Mouse (Mus musculus): Measurements from ENCODE around the gene Ist1. TPM values are rescaled to one million over a fixed set of nuclear protein-coding genes. Genes with fewer than 3 reads are reported as not detected.
A peak's percentile ranks its signal among the peaks of the same experiment; 100 is the strongest.

Ist1 gene
- polyA plus RNA-seq, 1 experiment, result 44.1 TPM

- Histone ChIP-seq H3K4me3 (no peak overlapping the region), H3K36me3 (ENCODE audit: control insufficient read depth, insufficient read depth) (peaks cover 59% of the 10 kb centered on the region), H3ac (ENCODE audit: control insufficient read depth, insufficient read length) (no peak overlapping the region), H3K27me3 (ENCODE audit: control insufficient read depth, insufficient read depth, insufficient read length) (no peaks in the 10 kb centered on the region), H3K4me2 (ENCODE audit: low read depth) (no peak overlapping the region), H3K79me2 (ENCODE audit: control insufficient read depth, insufficient read depth) (peaks cover 7% of the 10 kb centered on the region)
- TF ChIP-seq POLR2A (IDR thresholded peaks at IDR 0.05; ENCODE audit: insufficient read length, low read depth) (no peak), MYOG (IDR thresholded peaks at IDR 0.05; ENCODE audit: control insufficient read depth in 1 of 3, insufficient read depth in 1 of 3, insufficient read length in 2 of 3, low read depth in 2 of 3) (no peak), MYOD1 (IDR thresholded peaks at IDR 0.05; ENCODE audit: control insufficient read depth in 1 of 3, insufficient read length in 2 of 3, low read depth in 2 of 3) (no peak), MAX (IDR thresholded peaks at IDR 0.05; ENCODE audit: low read depth) (no peak), POLR2AphosphoS2 (IDR thresholded peaks at IDR 0.05; ENCODE audit: insufficient read length, low read depth) (no peak), USF1 (IDR thresholded peaks at IDR 0.05; ENCODE audit: low read depth) (no peak), TCF3 (IDR thresholded peaks at IDR 0.05; ENCODE audit: insufficient read length, low read depth) (no peak)
Measured at GRCm38 (mm10) chr8:109675896-109676643, 17.0 kb downstream of the Ist1 start.

- Histone ChIP-seq H3K36me3 (ENCODE audit: control insufficient read depth, insufficient read depth) (peaks cover 58% of the 10 kb centered on the region), H3K4me2 (ENCODE audit: low read depth) (no peak overlapping the region), H3K4me3 (no peak overlapping the region), H3ac (ENCODE audit: control insufficient read depth, insufficient read length) (no peak overlapping the region), H3K79me2 (ENCODE audit: control insufficient read depth, insufficient read depth) (no peaks in the 10 kb centered on the region), H3K27me3 (ENCODE audit: control insufficient read depth, insufficient read depth, insufficient read length) (no peaks in the 10 kb centered on the region)
- TF ChIP-seq TCF12 (IDR thresholded peaks at IDR 0.05; ENCODE audit: insufficient read depth, poor library complexity, severe bottlenecking), result no peak
- TF ChIP-seq POLR2A (IDR thresholded peaks at IDR 0.05; ENCODE audit: insufficient read length, low read depth), result no peak
- no peak for TF ChIP-seq USF1 (IDR thresholded peaks at IDR 0.05; ENCODE audit: low read depth)
- TF ChIP-seq POLR2AphosphoS2 (IDR thresholded peaks at IDR 0.05; ENCODE audit: insufficient read length, low read depth), result no peak
Measured at GRCm38 (mm10) chr8:109673596-109673995, 19.5 kb downstream of the Ist1 start.

GRCm38 (mm10) chr8:109672656-109673055 is 20.4 kb downstream of the Ist1 start:
- Histone ChIP-seq H3ac (ENCODE audit: control insufficient read depth, insufficient read length) (no peak overlapping the region), H3K4me3 (no peak overlapping the region), H3K36me3 (ENCODE audit: control insufficient read depth, insufficient read depth) (peaks cover 57% of the 10 kb centered on the region), H3K27me3 (ENCODE audit: control insufficient read depth, insufficient read depth, insufficient read length) (no peaks in the 10 kb centered on the region), H3K4me2 (ENCODE audit: low read depth) (no peak overlapping the region), H3K79me2 (ENCODE audit: control insufficient read depth, insufficient read depth) (no peaks in the 10 kb centered on the region)
- TF ChIP-seq REST (IDR thresholded peaks at IDR 0.05; ENCODE audit: insufficient read depth, insufficient read length) (no peak), POLR2A (IDR thresholded peaks at IDR 0.05; ENCODE audit: insufficient read length, low read depth) (no peak), SRF (IDR thresholded peaks at IDR 0.05; ENCODE audit: control insufficient read depth, insufficient read length, low read depth) (no peak), MAX (IDR thresholded peaks at IDR 0.05; ENCODE audit: low read depth) (no peak), E2F4 (IDR thresholded peaks at IDR 0.05; ENCODE audit: insufficient read depth) (no peak), TCF3 (IDR thresholded peaks at IDR 0.05; ENCODE audit: insufficient read length, low read depth) (no peak), MYOG (IDR thresholded peaks at IDR 0.05; ENCODE audit: control insufficient read depth in 1 of 3, insufficient read depth in 1 of 3, insufficient read length in 2 of 3, low read depth in 2 of 3) (no peak), CEBPB (IDR thresholded peaks at IDR 0.05; ENCODE audit: insufficient read depth, poor library complexity, severe bottlenecking) (no peak), USF1 (IDR thresholded peaks at IDR 0.05; ENCODE audit: low read depth) (no peak), POLR2AphosphoS2 (IDR thresholded peaks at IDR 0.05; ENCODE audit: insufficient read length, low read depth) (no peak), MYOD1 (IDR thresholded peaks at IDR 0.05; ENCODE audit: control insufficient read depth in 1 of 3, insufficient read length in 2 of 3, low read depth in 2 of 3) (no peak), TCF12 (IDR thresholded peaks at IDR 0.05; ENCODE audit: insufficient read depth, poor library complexity, severe bottlenecking) (no peak)

- TF ChIP-seq POLR2A (IDR thresholded peaks at IDR 0.05; ENCODE audit: insufficient read length, low read depth) (no peak), POLR2AphosphoS2 (IDR thresholded peaks at IDR 0.05; ENCODE audit: insufficient read length, low read depth) (peak; percentile 53)
- no peak overlapping the region for H3K4me2 ChIP-seq (ENCODE audit: low read depth)
- H3ac ChIP-seq (ENCODE audit: control insufficient read depth, insufficient read length), result no peak overlapping the region
- H3K27me3 ChIP-seq (ENCODE audit: control insufficient read depth, insufficient read depth, insufficient read length), result no peaks in the 10 kb centered on the region
- no peak overlapping the region for H3K4me3 ChIP-seq
- peaks cover 28% of the 10 kb centered on the region for H3K36me3 ChIP-seq (ENCODE audit: control insufficient read depth, insufficient read depth)
- H3K79me2 ChIP-seq (ENCODE audit: control insufficient read depth, insufficient read depth), result no peaks in the 10 kb centered on the region
Measured at GRCm38 (mm10) chr8:109666616-109667015, 26.4 kb downstream of the Ist1 start.

- TF ChIP-seq MAX (IDR thresholded peaks at IDR 0.05; ENCODE audit: low read depth), result no peak
- no peak for TF ChIP-seq POLR2A (IDR thresholded peaks at IDR 0.05; ENCODE audit: insufficient read length, low read depth)
- no peak for TF ChIP-seq USF1 (IDR thresholded peaks at IDR 0.05; ENCODE audit: low read depth)
- no peak for TF ChIP-seq POLR2AphosphoS2 (IDR thresholded peaks at IDR 0.05; ENCODE audit: insufficient read length, low read depth)
- no peak for TF ChIP-seq REST (IDR thresholded peaks at IDR 0.05; ENCODE audit: insufficient read depth, insufficient read length)
- TF ChIP-seq E2F4 (IDR thresholded peaks at IDR 0.05; ENCODE audit: insufficient read depth), result no peak
- TF ChIP-seq TCF12 (IDR thresholded peaks at IDR 0.05; ENCODE audit: insufficient read depth, poor library complexity, severe bottlenecking), result no peak
- no peak for TF ChIP-seq MYOG (IDR thresholded peaks at IDR 0.05; ENCODE audit: control insufficient read depth in 1 of 3, insufficient read depth in 1 of 3, insufficient read length in 2 of 3, low read depth in 2 of 3)
Measured at GRCm38 (mm10) chr8:109662328-109662727, 30.7 kb downstream of the Ist1 start.

More at GRCm38 (mm10) chr8:109662328-109662727, 30.7 kb downstream of the Ist1 start:
- no peak overlapping the region for H3K4me2 ChIP-seq (ENCODE audit: low read depth)
- H3K79me2 ChIP-seq (ENCODE audit: control insufficient read depth, insufficient read depth), result no peaks in the 10 kb centered on the region
- no peaks in the 10 kb centered on the region for H3K27me3 ChIP-seq (ENCODE audit: control insufficient read depth, insufficient read depth, insufficient read length)
- no peaks in the 10 kb centered on the region for H3K36me3 ChIP-seq (ENCODE audit: control insufficient read depth, insufficient read depth)
- H3K4me3 ChIP-seq, result no peak overlapping the region
- H3ac ChIP-seq (ENCODE audit: control insufficient read depth, insufficient read length), result no peak overlapping the region

Measured in myocyte (in vitro differentiated cells).